Mouse (Mus musculus) forebrain, embryonic 14.5 days (tissue): ENCODE results near the gene Tbccd1. TPM values are rescaled to one million over a fixed set of nuclear protein-coding genes. Genes with fewer than 3 reads are reported as not detected.

ENCODE experiments used
- ATAC-seq: fragments of 200-750 bp; cut with Nextera tagmentation; 2 replicates; pipeline ENCODE4 v1.8.0; 2017; ENCODE audit warnings: mild to moderate bottlenecking, moderate library complexity
- DNase-seq: peaks from one replicate; pipeline ENCODE4 v3.0.0-alpha.2; 2015; ENCODE audit warnings: low spot score
- H3K27ac ChIP-seq: fragments of 300-500 bp; sonication (generic); 2 replicates; pipeline ENCODE4 v1.5.1; 2014; ENCODE audit warnings: low read depth, mild to moderate bottlenecking, control low read depth, low read length, moderate library complexity
- H3K27me3 ChIP-seq: fragments of 300-500 bp; sonication (generic); replicated peaks from 2 replicates; pipeline ENCODE4 v1.6.1; 2014; ENCODE audit warnings: low read length, control low read depth, mixed read lengths; ENCODE audit not compliant: control insufficient read depth, insufficient read depth
- H3K36me3 ChIP-seq: fragments of 300-500 bp; sonication (generic); 2 replicates; pipeline ENCODE4 v1.6.1; 2014; ENCODE audit warnings: low read length, control low read depth; ENCODE audit not compliant: control insufficient read depth, insufficient read depth
- H3K4me1 ChIP-seq: fragments of 300-500 bp; sonication (generic); 2 replicates; pipeline ENCODE4 v1.6.1; 2014; ENCODE audit warnings: antibody characterized with exemption, low read length, control low read depth; ENCODE audit not compliant: control insufficient read depth, insufficient read depth
- H3K4me2 ChIP-seq: fragments of 300-500 bp; sonication (generic); 2 replicates; pipeline ENCODE4 v1.6.1; 2014; ENCODE audit warnings: mild to moderate bottlenecking, control low read depth, low read length
- H3K4me3 ChIP-seq: fragments of 300-500 bp; sonication (generic); 2 replicates; pipeline ENCODE4 v1.5.1; 2014; ENCODE audit warnings: low read depth, low read length, control low read depth
- H3K9ac ChIP-seq: fragments of 300-500 bp; sonication (generic); 2 replicates; pipeline ENCODE4 v1.6.1; 2014; ENCODE audit warnings: mild to moderate bottlenecking, low read length, control low read depth, moderate library complexity
- H3K9me3 ChIP-seq: fragments of 300-500 bp; sonication (generic); replicated peaks from 2 replicates; pipeline ENCODE4 v1.6.1; 2016; ENCODE audit warnings: low read length, control low read depth, mixed read lengths; ENCODE audit not compliant: control insufficient read depth
- WGBS: fragments of 180-500 bp; shearing (Covaris S2); extraction: QIAGEN DNeasy Blood & Tissue Kit; methylation state at CpG from one replicate; pipeline ENCODE4 v1.1.7; 2014; 5-methylcytosine and 5-hydroxymethylcytosine counted together
- polyA plus RNA-seq: library from polyadenylated mRNA; unstranded; fragments of >200 nt; fragmentation: Nextera tagmentation; extraction: Ambion mirVana; gene quantifications from 2 replicates; pipeline ENCODE4 v1.2.1, GENCODE M21; 2014

Gene Tbccd1
- polyA plus RNA-seq, 1 experiment from 2014 or later: 30.7 TPM

GRCm38 (mm10) chr16:22844834-22845233 lies 12.6 kb downstream of the Tbccd1 start:
- ATAC-seq: 0 out of 2 replicates have a peak, but pooled peaks have one; percentile 23
- WGBS: 59% methylated on average over 5 of the region's 5 CpGs

GRCm38 (mm10) chr16:22844061-22844801 lies 13.2 kb downstream of the Tbccd1 start:
- Histone ChIP-seq H3K27me3 (no peaks in the 10 kb centered on the region), H3K4me1 (peaks cover 3% of the 10 kb centered on the region; the same call in 1 of the 2 replicates), H3K9ac (peak overlapping the region; percentile 71), H3K4me2 (peak overlapping the region; percentile 89), H3K9me3 (no peaks in the 10 kb centered on the region), H3K27ac (peak overlapping the region; percentile 41; the same call in 1 of the 2 replicates), H3K4me3 (peak overlapping the region; percentile 46), H3K36me3 (peaks cover 13% of the 10 kb centered on the region; the same call in 1 of the 2 replicates)
- WGBS: 11% methylated on average over 26 of the region's 26 CpGs
- peak; percentile 98 for ATAC-seq
- DNase-seq: peak; percentile 94

More at GRCm38 (mm10) chr16:22844834-22845233, 12.6 kb downstream of the Tbccd1 start:
- peaks cover 3% of the 10 kb centered on the region; the same call in 1 of the 2 replicates for H3K4me1 ChIP-seq
- no peak for DNase-seq
- no peak overlapping the region for H3K27ac ChIP-seq
- peak overlapping the region; percentile 71; the same call in 1 of the 2 replicates for H3K9ac ChIP-seq
- no peaks in the 10 kb centered on the region for H3K9me3 ChIP-seq
- H3K36me3 ChIP-seq: peaks cover 10% of the 10 kb centered on the region; the same call in 1 of the 2 replicates
- H3K4me3 ChIP-seq: peak overlapping the region; percentile 46
- H3K4me2 ChIP-seq: peak overlapping the region; percentile 89
- no peaks in the 10 kb centered on the region for H3K27me3 ChIP-seq

GRCm38 (mm10) chr16:22842871-22843270 lies 14.6 kb downstream of the Tbccd1 start:
- no peak overlapping the region for H3K27ac ChIP-seq
- no peak overlapping the region for H3K4me3 ChIP-seq
- H3K9me3 ChIP-seq: no peaks in the 10 kb centered on the region
- no peak overlapping the region for H3K9ac ChIP-seq
- ATAC-seq: no peak
- 95% methylated on average over 5 of the region's 5 CpGs for WGBS
- no peak for DNase-seq
- H3K36me3 ChIP-seq: peaks cover 18% of the 10 kb centered on the region; the same call in 1 of the 2 replicates
- H3K4me2 ChIP-seq: no peak overlapping the region
- no peaks in the 10 kb centered on the region for H3K27me3 ChIP-seq
- peaks cover 3% of the 10 kb centered on the region; the same call in 1 of the 2 replicates for H3K4me1 ChIP-seq

GRCm38 (mm10) chr16:22839146-22839857 lies 18.2 kb downstream of the Tbccd1 start:
- Histone ChIP-seq H3K4me2 (no peak overlapping the region), H3K27me3 (no peaks in the 10 kb centered on the region), H3K4me1 (no peaks in the 10 kb centered on the region), H3K9me3 (no peaks in the 10 kb centered on the region), H3K27ac (no peak overlapping the region), H3K9ac (no peak overlapping the region), H3K36me3 (peaks cover 18% of the 10 kb centered on the region; the same call in 1 of the 2 replicates), H3K4me3 (no peak overlapping the region)
- ATAC-seq (no peak), DNase-seq (no peak)
- 97% methylated on average over 3 of the region's 3 CpGs for WGBS

GRCm38 (mm10) chr16:22832932-22833525 lies 24.4 kb downstream of the Tbccd1 start:
- DNase-seq (no peak), ATAC-seq (no peak)
- Histone ChIP-seq H3K36me3 (peaks cover 8% of the 10 kb centered on the region; the same call in 1 of the 2 replicates), H3K4me3 (no peak overlapping the region), H3K9me3 (no peaks in the 10 kb centered on the region), H3K4me1 (no peaks in the 10 kb centered on the region), H3K27me3 (no peaks in the 10 kb centered on the region), H3K9ac (no peak overlapping the region), H3K4me2 (no peak overlapping the region), H3K27ac (no peak overlapping the region)
- WGBS: 90% methylated on average over 3 of the region's 3 CpGs

DNA sequence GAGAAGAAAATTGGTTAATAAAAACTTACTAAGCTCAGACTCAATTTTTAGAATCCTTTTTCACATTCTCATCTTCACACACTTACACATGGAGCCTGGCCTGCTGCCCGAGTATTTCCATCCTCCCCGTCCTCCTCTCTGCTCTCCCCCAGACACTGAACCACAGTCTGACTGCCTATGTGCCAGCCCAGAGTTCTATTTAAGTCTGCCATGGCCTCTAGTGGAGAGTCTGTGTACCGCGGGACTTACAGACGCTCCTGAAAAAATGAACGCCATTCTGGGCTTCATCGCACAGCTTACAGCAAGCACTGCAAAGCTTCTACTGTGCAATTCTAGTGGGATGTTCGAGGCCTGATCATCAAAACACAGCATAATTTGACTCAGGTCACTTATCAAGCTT lies 36.7 kb downstream of the Tbccd1 start:
- DNase-seq: peak; percentile 57
- 0 out of 2 replicates have a peak, but pooled peaks have one; percentile 32 for ATAC-seq
- H3K27ac ChIP-seq: no peak overlapping the region
- WGBS: 50% methylated on average over 8 of the region's 8 CpGs
- H3K4me2 ChIP-seq: no peak overlapping the region
- no peak overlapping the region for H3K4me3 ChIP-seq
- H3K9ac ChIP-seq: no peak overlapping the region
- no peaks in the 10 kb centered on the region for H3K4me1 ChIP-seq
- H3K9me3 ChIP-seq: no peaks in the 10 kb centered on the region
- no peaks in the 10 kb centered on the region for H3K27me3 ChIP-seq
- peaks cover 8% of the 10 kb centered on the region; the same call in 1 of the 2 replicates for H3K36me3 ChIP-seq

GRCm38 (mm10) chr16:22811477-22811876 lies 46.0 kb downstream of the Tbccd1 start, which contains the start of gene Crygs:
Crygs (minus strand) TSS chr16:22811577.
- Histone ChIP-seq H3K4me3 (no peak within 1 kb of the TSS), H3K4me1 (no peaks in the 10 kb centered on the region), H3K27me3 (0 out of 2 replicates have a peak, but pooled peaks cover 5% of the 10 kb centered on the region), H3K36me3 (peaks cover 5% of the 10 kb centered on the region), H3K9ac (no peak within 1 kb of the TSS), H3K4me2 (no peak within 1 kb of the TSS), H3K27ac (no peak within 1 kb of the TSS), H3K9me3 (no peaks in the 10 kb centered on the region)
- no peak for ATAC-seq
- DNase-seq: no peak
- WGBS: 68% methylated on average over 2 of the region's 2 CpGs

- WGBS: 13% methylated on average over 17 of the region's 17 CpGs
- peak; percentile 82 for DNase-seq
Observed at GRCm38 (mm10) chr16:22807468-22808070, 49.9 kb downstream of the Tbccd1 start.

More at GRCm38 (mm10) chr16:22807468-22808070, 49.9 kb downstream of the Tbccd1 start:
- H3K4me2 ChIP-seq: peak overlapping the region; percentile 41
- H3K4me1 ChIP-seq: peaks cover 3% of the 10 kb centered on the region; the same call in 1 of the 2 replicates
- H3K4me3 ChIP-seq: peak overlapping the region; percentile 15; the same call in 1 of the 2 replicates
- H3K27ac ChIP-seq: no peak overlapping the region
- no peak overlapping the region for H3K9ac ChIP-seq
- no peaks in the 10 kb centered on the region for H3K9me3 ChIP-seq
- peak; percentile 23; the same call in 1 of the 2 replicates for ATAC-seq
- no peaks in the 10 kb centered on the region for H3K36me3 ChIP-seq
- peaks cover 8% of the 10 kb centered on the region; the same call in 1 of the 2 replicates for H3K27me3 ChIP-seq
